Mouse (Mus musculus) T-cell, adult 2 months (primary cell): ENCODE data around the gene Denr.
A peak's percentile ranks its signal among the peaks of the same experiment; 100 is the strongest.

Experiments
- DNase-seq: peaks from one replicate; pipeline ENCODE4 v3.0.0; 2022; ENCODE audit warnings: low spot score

The Denr gene

DNA sequence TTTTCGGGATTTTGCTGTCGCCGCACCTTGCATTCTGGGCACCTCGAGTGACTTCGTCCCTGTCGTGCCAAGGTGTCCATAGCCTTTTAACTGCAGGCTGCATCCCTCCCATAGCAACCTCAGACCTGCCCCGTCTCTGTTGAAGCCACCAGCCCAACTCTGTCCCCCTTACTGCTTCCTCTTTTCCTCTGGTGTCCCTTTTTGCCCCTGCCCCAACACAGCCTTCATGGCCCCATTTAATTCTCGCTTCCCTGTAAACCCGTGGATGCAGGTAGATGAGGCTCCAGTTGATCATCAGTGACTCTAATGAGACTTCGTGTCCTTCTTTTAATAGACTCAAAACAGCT, 629 bp downstream of the Denr start:
- no peak for DNase-seq

DNA sequence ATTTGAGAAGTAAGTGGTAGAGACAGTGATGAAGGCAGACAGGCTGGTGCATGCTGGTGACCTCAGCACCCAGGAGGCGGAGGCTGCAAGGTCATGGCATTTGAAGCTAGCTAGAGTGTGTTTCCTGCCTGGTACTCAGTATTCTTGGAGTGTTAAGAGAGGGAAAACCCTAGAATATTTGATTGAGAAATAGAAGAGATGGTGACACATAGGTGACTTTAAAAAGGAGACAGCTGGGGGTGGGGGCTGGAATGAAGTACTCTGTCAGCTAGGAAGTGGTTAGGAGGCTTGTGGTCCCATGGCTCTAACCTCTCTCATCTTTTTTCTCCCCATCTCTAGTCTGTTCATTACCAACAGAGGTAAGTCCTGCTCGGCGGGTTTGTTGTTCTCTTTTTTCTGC, 7.9 kb downstream of the Denr start:
- peak; percentile 72 for DNase-seq

DNA sequence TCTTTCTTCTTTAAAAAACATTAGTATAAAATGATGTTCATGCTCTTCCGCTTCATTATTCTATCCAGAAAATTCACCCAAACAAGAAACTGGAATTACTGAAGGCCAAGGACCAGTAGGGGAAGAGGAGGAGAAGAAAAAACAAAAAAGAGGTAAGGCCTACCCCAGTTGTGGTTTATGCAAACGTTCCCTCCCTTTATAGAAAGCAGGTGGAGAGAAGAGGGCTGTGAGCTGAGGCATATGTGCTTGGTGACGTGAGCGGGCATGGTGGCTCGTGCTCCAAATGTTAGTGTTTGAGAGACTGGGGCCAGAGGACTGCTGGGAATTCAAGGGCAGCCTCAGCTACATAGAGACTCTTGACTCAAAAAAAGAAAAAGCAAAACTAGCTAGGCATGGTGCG, 15.1 kb downstream of the Denr start:
- DNase-seq = no peak

DNA sequence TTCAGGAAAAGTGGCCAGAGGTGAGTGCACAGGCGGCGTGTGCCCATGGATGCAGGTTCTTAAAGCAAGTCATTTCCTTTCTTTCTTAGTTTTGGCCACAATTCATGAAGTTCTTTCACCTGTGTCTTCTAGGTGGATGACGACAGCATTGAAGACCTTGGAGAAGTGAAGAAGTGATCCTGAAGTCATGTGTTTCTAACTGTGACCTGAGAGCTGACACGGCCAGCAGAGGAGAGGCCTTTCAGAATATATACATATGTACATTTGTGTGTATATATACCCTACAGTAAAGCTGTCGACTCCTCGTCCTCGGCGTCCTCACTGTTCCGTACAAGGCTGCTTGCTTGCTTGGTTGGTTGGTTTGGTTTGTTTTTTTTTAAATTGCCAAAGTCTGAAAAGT, 20.1 kb downstream of the Denr start, which contains the start of gene Gm43518:
TSS of gene Gm43518 (plus strand) at position 301 of the 400 bp plus-strand sequence.
- no peak for DNase-seq

DNA sequence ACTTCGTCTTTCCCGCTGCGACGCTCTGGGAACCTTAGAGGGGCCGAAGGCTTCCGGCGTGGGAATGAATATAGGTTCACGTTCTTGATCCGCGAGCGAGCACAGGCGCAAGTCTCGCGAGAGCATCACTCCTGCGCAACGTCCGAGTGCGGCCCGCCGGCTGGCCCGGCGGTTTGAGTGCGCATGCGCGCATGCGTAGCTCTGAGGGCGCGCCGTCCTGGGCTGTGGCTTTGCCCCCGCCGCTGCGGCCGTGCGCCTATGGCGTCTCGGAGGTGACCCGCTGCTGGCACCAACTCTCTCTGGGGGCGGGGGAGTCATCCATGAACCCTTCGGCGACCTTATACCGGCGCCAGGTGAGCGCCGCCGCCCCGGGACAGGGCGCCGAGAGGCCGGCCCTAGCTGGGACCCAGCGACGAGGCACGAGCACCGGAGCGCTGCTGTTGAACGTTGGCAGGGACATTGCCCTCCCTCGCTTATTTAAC, 23.6 kb downstream of the Denr start, which contains the start of gene Ccdc62:
TSS of gene Ccdc62 (plus strand) at position 172 of the 482 bp plus-strand sequence.
- DNase-seq = peak; percentile 91

DNA sequence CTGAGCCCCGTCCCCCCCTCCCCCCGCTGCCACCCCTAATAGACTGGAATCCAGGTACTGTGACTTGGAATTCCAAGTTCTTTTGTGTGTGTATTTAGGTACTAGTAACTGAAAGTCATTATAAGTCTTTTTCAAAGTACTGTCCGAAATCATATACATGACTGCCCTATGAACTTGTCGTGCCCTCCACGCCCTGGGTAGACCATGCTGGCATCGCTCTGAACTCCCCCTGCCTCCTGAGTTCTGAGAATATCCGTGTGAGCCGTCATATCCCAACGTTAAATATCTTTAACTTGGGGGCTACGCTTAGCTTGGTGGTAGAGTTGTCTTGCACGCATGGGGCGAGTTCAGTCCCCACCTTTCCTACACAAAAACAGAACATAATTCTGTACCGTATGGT, 24.2 kb downstream of the Denr start:
- no peak for DNase-seq

DNA sequence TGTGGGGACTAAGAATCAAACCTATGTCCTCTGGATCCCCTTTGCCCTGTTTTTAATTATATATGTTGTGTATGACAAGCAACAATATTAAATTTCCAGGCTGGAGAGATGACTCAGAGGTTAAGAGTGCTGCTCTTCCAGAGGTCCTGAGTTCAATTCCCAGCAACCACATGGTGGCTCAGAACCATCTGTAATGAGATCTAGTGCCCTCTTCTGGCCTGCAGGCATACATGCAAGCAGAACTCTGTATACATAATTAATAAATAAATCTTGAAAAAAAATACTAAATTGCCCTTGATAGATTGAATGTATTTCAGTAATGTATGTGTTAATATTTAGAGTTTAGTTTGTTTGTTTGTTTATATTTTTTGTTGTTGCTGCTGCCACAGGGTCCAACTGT, 26.0 kb downstream of the Denr start:
- no peak for DNase-seq

DNA sequence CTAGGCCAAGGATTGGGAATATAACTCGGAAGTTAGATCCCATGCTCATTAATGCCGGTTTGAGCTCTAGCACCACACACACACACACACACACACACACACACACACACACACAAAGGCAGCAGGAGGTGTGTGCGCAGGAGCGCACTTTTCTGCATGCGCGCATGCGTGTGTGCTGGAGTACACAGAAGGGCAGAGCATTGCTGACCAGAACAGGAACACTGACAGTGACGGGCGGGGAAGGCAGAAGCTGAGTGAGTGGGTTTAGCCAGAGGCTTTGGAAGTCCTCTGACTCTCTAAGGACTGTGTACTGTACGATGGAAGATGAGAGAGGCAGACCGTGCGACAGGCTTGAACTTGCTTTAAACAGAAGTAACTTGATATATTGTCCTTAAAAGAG, 26.6 kb downstream of the Denr start:
- no peak for DNase-seq

DNA sequence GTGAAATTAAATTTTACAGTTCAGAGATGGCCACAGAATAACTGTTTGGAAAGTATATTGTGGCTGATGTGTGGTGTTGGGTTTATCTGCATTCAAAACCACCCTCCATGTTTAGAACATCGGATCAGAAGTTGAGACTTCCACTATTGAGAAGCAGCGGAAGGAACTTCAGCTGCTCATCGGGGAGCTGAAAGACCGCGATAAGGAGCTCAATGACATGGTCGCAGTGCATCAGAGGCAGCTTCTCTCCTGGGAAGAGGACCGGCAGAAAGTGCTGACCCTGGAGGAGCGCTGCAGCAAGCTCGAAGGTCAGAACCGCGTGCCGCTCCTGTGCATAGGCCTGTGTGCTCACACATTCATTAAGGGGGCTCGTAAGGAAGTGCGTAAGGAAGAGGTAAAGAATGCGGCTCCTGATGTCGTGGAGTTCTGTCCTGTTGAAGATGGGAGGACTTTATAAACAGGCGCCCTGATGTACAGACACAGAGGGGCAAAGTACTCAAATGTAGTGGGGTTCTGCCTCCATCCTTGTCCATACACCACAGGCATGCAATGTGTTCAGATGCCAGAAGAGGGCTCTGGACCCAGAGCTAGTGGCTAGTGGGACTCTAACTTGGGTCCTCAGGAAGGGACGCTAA, 27.1 kb downstream of the Denr start:
- no peak for DNase-seq

DNA sequence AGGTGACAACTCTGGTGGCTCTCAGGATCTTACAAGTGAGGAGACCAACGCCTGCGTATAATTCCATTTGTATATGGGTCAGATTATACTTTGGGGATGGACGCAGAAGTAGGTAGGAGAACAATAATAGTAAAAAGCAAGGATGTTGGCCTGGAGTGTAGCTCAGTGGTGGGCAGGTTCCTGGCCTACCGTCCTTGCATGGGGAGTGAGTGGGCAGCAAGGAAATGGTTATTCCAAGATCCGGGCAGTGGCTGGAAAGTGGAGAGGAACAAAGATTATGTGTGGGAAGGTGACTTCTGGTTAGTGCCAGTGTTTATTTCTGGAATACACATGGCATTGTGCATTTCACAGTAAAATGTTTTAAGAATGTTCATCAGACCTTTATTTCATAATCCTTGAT, 29.0 kb downstream of the Denr start:
- DNase-seq = no peak

DNA sequence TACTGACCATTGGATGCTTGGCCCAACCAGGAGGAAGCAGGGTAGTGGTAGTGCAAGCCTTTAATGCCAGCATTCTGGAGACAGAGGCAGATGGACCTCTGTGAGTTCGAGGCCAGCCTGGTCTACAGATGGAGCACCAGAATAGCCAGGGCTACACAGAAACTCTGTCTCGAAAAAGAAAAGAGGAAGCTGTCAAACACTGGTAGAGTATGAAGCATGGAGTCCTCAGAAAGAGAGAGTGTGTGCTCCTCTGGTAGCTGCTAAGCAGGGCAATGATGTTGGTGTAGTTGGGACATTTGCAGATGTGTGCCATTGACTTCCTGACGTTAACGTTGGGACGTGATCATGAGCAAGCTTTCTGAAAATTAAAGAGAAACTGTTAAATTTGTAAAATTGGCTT, 31.5 kb downstream of the Denr start:
- no peak for DNase-seq

DNA sequence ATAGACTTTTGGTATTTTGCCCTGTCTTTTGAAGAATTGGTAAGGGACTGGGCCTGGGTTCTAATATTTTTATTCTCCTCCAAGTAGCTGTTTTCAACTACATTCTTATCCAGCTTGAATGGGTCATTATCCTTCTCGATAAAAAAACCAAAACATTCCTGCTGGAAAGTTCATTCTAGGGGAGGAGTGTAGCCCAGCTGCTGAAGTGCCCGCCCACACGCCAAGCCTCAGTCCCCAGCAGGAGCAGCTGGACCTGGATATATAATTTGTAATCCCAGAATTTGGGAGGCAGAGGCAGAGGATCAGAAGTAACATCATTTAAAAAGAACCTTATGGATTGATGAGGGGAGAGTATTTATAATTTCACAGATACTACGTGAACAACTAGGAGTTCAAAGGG, 39.6 kb downstream of the Denr start:
- no peak for DNase-seq

DNA sequence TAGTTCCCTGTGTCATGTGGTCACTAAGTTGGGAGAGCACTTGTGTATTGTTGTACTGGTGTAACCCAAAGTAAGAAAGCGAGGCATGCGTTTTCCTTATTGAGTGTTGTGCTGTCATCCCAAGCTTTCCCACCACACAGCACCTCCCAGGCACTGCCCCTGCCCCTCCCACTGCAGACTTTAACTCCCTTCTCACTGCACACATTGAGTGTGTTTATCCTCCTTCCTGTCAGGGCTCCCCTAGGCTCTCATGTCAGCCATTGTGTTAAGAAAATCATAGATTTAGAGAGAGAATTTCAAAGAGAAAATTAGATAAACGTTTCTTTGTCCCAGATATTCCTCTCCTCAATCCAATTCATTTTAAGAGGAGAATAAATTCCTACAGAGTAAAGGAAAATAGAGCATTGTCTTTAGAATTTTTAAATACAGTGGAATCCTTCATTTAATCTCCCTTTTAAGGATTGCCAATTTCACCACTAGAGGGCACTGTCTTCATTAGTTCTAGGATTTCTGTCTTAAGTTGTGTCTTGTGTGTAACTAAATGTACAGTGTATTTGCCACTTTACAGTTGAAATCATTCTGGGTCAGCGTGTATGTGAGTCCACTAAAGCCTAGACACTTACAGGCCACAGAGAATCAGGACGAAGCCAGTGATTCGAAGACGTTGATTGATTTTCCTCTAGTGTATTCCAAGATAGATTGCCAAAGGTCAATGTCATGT, 40.2 kb downstream of the Denr start:
- DNase-seq = no peak

DNA sequence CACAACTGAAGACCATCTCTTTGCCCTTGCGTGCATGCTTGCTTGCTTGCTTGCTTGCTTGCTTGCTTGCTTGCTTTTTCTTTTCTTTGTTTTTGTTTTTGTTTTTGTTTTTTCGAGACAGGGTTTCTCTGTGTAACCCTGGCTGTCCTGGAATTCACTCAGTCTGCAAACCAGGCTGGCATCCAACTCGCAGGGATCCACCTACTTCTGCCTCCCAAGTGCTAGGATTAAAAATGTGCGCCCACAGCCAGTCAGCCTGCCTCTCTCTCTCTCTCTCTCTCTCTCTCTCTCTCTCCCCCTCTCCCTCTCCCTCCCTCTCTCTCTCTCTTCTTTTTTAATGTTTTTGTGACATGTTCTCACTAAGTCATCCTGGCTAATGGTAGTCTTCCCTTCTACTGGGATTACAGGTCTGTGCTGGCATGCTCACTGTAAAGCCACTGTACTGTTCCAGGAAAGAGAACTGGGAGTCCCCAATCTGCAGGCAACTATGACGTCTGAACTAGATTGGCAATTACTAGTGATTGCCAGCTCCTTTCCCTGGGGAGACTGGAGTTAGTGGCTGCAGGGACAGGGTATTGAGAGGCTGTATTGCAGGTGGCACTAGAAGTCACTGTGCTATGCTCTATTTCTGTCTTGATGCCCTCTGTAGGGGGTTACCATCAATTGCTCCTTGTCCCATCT, 45.5 kb downstream of the Denr start:
- DNase-seq = no peak

DNA sequence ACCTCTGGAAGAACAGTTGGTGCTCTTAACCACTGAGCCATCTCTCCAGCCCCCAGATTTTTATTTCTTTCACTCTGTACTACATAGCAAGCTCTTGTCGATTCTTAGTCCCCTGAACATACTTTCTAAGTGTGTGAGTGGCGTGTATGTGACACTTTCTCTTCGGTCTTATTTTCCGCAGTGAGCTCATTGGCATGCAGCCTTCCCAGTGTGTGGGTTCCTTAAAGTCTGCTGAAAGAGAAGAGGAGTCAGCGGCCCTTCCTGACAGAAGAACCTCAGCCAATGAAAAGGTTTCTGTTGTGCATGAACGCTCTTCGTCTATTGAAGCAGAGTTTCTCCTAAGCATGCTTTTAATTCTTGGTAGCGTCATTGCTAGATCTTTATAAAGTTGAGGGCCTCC, 50.2 kb downstream of the Denr start:
- no peak for DNase-seq

DNA sequence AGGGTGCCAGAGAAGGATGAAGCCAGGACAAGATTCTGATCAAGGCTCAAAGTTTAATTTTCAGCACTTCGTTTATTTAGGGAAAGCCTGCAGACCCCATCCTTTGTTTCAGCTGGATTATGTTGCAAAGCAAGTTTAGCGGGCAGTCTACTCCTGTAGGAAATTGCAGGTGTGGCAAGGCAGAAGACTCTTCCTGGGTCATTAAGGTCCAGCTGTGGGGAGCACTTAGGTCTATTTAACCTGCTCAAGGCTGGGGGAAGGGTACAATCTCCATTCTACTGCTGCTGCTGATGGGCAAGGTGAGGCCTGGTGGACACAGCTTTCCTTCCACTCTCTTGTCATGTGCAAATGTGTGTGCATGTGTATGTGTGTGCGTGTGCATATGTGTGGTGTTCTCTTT, 52.0 kb downstream of the Denr start:
- DNase-seq = no peak

DNA sequence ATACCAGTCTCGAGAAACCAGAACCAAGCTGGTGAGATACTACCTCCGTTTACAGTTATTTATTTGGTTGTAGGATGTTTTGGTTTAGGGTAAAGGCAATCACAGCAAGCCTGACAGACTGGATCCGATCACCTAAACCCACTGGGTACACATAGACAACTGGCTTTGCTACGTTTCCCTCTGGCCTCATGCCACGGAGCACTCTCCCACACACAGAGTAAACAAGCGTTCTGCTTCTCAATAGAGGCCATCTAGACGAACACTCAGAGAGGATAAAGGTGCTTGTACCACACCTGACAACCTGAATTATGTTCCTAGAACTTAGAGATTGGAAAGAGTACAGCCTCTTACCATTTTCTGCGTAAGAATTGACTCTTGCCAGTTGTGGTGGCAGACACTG, 53.2 kb downstream of the Denr start:
- no peak for DNase-seq

DNA sequence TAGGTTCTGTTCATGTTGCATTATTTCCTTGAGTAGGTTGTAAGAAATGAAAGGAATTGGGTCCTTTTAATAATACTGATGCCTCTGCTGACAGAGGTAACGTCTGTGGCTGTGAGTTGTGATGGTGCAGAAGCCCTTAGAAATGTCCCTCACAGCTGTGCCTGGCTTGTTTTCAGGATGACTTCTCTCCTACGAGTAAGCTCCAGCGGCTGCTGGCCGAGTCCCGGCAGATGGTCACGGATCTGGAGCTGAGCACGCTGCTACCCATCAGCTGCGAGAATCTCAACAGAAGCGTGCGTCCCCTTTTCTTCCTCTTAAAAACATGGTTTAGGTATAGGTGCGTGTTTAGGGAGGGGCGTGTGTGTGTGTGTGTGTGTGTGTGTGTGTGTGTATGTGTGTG, 54.1 kb downstream of the Denr start:
- no peak for DNase-seq

DNA sequence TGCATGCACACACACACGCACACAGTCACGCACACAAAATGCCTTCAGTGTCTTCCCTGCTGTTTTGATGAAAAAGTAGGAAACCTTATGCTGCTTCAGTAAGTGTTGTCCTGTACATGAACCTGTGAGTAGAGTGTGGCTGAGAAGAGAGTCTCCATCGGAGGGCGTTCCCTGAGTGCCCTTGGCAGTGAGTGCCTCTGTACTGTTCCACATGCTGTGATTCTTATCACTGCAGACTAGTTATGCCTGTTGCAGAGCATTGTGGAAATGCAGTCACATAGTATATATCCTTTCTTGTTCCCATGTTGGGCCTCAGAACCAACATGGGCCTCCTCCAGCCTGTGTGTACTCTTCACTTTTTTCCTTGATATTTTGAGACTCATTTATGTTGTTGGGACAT, 57.2 kb downstream of the Denr start:
- no peak for DNase-seq

DNA sequence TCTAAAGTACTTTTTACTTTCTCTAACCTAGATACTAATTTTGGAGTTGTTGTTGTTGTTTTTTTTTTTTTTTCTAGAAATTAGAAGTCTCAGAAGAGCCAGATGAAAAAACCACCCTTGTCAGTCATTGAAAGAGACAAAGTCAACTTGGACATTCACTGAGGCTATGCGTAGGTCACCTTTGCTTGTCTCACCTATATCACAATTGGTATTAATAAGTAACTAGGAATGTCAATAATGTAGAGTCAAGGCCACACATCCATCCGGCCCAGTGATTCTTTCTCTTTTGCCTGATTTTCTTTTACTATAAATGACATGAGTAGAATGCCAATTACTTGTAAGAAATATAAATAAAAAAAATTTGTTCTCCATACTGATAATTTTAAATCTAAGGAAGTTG, 59.8 kb downstream of the Denr start:
- DNase-seq = no peak

DNA sequence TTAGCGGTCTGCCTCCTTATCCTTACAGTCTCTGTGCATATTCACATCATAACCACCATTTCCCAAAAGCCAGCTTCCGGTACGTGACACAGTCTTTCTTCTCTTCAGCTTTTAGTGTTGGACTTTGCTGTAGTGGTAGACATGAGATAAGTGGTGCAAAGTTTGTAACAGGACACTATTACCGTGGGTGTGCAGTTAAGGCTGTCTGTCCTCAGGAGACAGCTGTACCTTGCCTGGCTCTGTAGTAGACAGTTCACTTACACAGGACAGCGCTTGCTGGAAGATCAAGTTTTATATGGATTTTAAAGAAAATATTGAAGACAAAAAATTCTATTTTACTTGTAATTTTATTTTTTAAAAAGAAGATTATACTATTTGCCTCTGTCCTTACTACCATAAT, 61.5 kb downstream of the Denr start:
- DNase-seq = no peak

DNA sequence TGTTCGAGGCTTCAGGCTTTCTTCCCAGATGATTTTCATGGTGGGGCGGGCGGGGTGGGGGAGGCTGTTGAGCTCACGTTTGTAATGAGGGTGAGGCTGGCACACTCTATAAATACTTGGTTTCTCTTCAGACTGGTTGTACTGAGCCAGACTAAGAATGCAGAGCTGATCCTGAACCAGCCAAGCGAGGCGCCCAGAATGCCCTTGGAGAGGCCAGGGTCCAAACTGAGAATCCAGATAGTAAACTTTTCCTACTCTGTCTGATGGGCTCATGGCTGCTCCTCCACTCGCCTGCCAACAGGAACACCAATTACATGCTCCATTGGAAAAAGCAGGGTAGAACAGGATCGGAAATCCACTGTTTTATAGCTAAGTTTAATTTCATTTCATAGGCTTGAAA, 62.2 kb downstream of the Denr start:
- DNase-seq = no peak

DNA sequence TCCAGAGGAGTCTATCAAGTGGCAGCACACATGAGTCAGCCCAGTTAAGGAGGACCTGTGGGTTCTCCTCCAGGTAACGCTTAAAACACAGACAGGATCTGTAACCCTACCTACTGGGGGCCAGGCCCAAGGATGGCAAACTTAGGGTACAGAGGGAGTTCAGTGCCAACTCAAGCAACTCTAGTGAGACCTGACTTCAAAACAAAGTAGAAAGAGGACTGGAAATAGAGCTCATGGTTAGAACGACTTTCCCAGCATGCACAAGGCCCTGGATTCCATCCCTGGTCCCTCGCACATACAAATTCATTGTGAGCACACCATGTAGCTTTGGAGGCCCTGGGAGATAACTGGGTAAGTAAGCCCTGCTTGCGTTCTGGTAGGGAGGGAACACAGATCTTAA, 63.6 kb downstream of the Denr start:
- DNase-seq = no peak
